Mouse (Mus musculus): ENCODE results near the gene 4930513O06Rik.

DNA sequence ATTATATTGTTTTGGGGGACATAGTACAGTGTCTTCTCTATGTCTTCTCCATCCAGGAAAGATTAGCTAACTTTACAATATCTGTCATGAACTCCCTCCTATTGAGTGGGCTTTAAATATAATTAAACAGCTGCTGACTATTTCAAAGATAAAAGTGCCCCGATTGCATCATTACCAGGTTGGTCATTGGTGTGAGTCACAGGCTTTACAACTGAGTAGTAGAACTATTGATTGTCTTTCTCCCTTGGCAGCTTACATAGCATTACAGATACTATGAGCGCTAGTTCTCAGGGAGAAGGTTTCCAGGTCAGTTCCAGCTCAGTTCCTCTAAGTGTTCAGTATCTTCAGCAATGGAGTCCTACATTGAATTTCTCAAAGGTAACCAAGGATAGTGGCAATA, 7.5 kb upstream of the 4930513O06Rik start:
- TF ChIP-seq POLR2A (IDR thresholded peaks at IDR 0.05; ENCODE audit: borderline replicate concordance, control insufficient read depth, low read depth, low read length) (no peak), CTCF (IDR thresholded peaks at IDR 0.05; ENCODE audit: control insufficient read depth, insufficient read depth, low read length) (no peak)
